Mouse (Mus musculus): ENCODE results near the gene Sim1. TPM values are rescaled to one million over a fixed set of nuclear protein-coding genes. Genes with fewer than 3 reads are reported as not detected.

The Sim1 gene
- total RNA-seq, 2 experiments from 2014 or later, result 0.06 to 3.7 TPM

- DNase-seq (ENCODE audit: low spot score in 2 of 2), result no peak
Measured at GRCm38 (mm10) chr10:50900746-50901600, 6.4 kb downstream of the Sim1 start.

DNA sequence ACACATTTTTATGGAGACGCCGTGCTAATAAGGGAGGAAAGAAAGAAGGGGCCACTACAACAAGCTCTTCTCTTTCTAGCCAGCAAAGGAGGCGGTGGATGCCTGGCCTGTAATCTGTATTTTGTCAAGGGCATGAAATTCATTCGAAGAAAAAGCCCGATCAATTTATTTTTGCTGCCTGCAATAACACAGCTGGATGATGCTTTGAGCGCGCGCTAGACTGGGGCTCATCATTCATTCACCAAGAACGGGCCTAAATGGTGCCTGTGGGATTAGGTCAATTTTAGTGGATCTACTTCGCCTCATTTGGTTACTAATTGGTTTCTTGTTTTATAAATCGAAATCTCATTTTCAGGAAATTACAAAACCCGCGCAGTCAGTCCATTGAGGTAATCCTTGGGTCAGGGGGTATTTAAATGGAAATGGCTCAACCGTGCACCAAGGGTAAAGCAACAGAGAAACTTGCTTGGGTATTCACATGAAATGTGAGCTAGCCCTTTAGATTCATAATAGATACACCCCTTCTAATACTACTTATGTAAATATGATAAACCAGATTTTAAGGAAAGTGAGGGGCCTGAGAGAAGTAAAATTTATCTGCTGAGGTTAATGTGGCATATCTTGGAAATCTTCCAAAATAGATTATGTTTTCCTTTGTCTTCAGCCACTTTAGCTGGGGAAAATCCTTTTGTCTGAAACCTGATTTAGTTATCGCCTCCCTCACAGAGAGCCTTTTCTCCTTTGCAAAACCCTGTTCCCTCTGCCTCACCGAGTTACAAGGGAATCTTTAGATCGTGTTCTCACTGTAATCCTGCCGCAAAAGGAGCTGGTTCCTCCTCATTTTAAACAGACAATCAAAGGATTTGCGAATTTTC is 7.3 kb downstream of the Sim1 start:
- DNase-seq (ENCODE audit: low spot score in 2 of 2), result no peak

DNA sequence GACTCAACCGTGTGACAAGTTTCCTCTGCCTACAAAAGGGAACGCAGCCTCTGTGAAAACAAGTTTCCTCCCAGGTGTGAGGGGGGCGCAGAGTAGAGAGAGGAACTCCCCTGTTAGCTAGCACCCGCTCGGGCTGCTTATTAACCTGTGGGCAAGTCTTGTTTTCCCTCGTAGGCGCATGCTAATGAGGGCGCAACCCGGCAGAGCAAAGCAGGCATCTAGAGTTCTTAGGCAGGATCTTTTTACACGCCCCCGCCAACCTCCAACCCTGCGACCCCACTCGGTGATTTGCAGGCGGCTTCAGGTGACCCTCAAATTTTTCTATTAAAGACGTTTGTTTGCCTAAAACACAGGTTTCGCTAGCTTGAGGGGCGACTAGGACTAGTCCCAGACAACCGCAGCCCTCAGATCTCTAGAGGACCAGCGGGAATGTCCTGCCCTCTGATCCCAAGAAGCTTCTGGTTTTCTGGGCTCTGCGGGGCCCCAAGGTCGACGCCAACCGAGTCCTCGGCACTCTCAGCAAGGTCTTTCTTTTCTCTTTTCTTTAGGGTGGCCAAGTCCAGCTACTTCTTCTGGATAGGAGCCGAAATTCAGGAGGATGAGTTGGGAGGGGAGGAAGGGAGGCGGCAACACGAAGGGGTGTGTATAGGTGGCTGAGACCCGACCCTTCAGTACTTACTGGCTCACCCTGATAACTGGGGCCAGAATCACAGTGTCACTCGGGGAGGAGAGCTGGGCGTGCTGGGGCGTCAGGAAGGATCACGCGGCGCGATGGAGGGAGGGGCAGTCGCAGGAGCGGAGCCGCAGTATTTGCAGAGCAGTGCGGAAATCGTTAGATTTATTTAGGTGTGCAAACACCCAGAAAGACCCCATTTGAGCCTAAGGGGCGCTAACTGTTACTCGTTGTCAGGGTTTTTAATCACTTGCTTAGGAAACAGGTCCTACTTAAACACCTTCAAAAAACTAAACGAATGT is 8.5 kb downstream of the Sim1 start:
- no peak for DNase-seq (ENCODE audit: low spot score in 2 of 2)

GRCm38 (mm10) chr10:50903846-50904763 is 9.6 kb downstream of the Sim1 start:
- no peak for DNase-seq (ENCODE audit: low spot score in 2 of 2)

DNA sequence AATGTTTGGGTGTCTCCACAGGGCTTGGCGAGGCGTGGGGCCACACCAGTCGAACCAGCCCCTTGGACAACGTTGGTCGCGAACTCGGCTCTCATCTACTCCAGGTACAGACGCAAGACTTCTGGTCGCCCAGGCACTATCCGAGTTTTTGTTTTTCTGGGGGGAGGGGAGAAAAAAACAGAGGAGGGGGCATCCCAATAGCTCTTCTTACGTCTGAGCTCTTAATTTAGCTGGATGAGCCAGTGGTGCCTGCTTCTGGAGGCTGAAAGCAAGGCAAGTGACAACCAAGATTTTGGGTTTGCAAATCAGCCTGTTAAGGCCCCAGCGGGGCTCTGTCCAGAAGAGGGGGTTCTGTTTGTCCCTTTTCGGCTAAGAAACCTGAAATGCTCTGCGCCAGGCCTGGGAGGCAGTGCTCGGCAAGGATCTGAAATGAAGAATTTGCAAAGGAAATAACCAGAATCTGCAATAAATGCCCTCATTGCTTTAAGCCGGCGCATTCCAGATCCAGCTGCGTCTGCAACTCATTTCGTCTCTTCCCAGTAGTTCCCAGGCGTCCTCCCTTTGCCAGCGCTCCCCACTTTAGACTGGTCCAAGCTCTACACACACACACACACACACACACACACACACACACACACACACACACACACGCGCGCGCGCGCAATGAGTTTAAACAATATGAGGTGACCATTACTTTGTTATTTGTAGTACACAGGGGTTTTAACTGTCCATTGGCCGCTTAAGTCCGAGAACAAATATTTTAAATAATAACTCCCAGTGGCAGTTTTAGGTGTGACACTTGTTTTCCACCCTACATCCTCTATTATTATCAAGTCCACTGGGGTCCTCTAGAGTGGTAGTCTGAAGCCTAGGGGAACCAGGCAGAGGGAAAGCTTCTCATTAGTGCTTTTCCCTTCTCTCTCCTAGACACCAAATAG is 10.5 kb downstream of the Sim1 start:
- DNase-seq (ENCODE audit: low spot score in 2 of 2), result no peak

DNA sequence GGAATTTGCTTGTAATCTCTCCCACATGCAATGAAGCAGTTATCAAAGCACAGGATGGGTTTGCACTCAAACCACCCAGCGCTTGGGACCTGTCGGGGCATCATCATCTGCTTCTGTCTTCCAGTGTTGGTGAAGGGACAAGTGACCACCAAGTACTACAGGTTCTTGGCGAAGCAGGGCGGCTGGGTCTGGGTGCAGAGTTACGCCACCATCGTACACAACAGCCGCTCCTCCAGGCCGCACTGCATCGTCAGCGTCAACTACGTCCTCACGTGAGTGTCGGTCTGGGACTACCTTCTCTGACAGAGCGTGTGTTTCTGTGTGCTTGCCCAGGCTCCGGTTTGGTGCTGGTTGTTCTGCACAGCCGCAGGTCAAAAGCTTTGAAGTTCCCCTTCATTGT is 15.8 kb downstream of the Sim1 start:
- DNase-seq (ENCODE audit: low spot score in 2 of 2), result no peak

- DNase-seq (ENCODE audit: low spot score in 2 of 2), result no peak
Measured at GRCm38 (mm10) chr10:50910861-50911410, 16.4 kb downstream of the Sim1 start.

- no peak for DNase-seq (ENCODE audit: low spot score in 2 of 2)
Measured at GRCm38 (mm10) chr10:50915607-50916006, 21.1 kb downstream of the Sim1 start.

- no peak for DNase-seq (ENCODE audit: low spot score in 2 of 2)
Measured at GRCm38 (mm10) chr10:50929281-50929680, 34.7 kb downstream of the Sim1 start.

- DNase-seq (ENCODE audit: low spot score in 2 of 2), result no peak
Measured at GRCm38 (mm10) chr10:50935673-50936072, 41.1 kb downstream of the Sim1 start.

GRCm38 (mm10) chr10:50973625-50974024 is 79.1 kb downstream of the Sim1 start:
- DNase-seq (ENCODE audit: low spot score in 2 of 2), result no peak

GRCm38 (mm10) chr10:50981849-50982248 is 87.3 kb downstream of the Sim1 start:
- no peak for DNase-seq (ENCODE audit: low spot score in 2 of 2)

DNA sequence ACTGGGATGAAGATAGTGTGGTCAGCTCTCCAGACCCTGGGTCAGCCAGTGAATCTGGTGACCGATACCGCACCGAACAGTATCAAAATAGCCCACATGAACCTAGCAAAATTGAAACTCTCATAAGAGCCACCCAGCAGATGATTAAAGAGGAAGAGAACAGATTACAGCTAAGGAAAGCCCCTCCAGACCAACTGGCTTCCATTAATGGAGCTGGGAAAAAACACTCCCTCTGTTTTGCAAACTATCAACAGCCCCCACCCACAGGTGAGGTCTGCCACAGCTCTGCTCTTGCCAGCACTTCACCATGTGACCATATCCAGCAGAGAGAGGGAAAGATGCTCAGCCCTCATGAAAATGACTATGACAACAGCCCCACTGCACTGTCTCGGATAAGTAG is 89.1 kb downstream of the Sim1 start:
- DNase-seq (ENCODE audit: low spot score in 2 of 2), result no peak

- no peak for DNase-seq (ENCODE audit: low spot score in 2 of 2)
Measured at GRCm38 (mm10) chr10:51007798-51008197, 113.2 kb downstream of the Sim1 start.

DNA sequence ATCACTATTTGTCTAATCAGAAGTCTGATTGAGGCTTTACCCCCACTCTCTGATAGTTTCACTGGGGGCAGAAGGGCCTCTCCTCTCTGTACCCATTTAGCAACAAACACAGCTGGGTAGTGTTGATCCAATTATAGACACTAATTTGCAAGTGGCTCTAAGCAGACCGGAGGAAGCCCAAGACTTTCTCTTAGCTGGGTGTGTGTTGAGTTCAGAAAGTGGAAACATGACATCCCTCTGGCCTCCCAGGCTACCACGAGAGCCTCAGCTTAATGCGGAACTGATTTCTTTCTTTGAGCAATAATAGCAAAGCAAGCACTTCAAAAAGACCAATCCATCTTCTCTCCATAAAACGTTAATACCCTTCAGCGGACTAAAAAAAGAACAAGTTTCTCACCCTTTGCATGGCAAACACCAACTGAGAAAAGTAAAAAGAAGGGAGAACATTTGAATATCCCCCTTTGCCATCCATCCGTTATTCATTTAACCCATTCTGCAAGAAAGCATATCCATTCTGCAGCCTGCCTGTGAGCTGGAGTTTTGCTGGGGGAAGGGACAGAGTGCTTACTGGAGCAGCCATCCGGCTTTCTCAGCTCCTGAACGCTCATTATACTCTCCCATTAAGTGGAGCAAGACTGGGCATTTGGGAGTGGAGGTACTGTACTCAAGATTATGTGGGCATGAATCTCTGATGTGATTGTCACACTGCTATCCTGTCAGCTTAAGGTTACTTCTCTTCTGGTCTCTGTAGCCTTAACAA is 117.0 kb downstream of the Sim1 start:
- no peak for DNase-seq (ENCODE audit: low spot score in 2 of 2)

DNA sequence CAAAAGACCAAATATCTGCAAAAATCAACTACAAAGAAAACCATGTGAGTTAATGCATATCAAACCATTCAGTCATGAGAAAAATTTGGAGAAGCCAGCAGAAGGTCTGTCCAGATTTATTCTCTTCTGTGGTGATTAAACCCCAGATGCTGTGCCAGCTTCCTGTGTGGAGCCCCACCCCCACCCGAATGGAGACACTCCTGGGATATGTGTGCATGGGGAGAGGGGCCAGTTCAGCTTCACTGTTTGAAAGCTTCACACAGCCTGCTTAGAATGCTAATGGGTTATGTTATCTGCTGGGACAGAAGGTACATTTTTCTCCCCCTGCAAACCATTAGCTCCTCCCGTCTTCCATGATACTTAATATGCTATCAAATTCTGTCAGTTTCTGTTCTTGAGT is 120.3 kb downstream of the Sim1 start:
- no peak for DNase-seq (ENCODE audit: low spot score in 2 of 2)

- no peak for DNase-seq (ENCODE audit: low spot score in 2 of 2)
Measured at GRCm38 (mm10) chr10:51015362-51015761, 120.8 kb downstream of the Sim1 start.

All from adrenal gland, postnatal 4 days (tissue).